Mouse (Mus musculus): Measurements from ENCODE around the gene Gm49396.

The Gm49396 gene

GRCm38 (mm10) chr7:30553021-30553589 lies 10.0 kb upstream of the Gm49396 start:
- peak; percentile 39 for DNase-seq (ENCODE audit: low spot score)

GRCm38 (mm10) chr7:30553810-30554584 lies 9.1 kb upstream of the Gm49396 start:
- DNase-seq (ENCODE audit: low spot score), result no peak

DNA sequence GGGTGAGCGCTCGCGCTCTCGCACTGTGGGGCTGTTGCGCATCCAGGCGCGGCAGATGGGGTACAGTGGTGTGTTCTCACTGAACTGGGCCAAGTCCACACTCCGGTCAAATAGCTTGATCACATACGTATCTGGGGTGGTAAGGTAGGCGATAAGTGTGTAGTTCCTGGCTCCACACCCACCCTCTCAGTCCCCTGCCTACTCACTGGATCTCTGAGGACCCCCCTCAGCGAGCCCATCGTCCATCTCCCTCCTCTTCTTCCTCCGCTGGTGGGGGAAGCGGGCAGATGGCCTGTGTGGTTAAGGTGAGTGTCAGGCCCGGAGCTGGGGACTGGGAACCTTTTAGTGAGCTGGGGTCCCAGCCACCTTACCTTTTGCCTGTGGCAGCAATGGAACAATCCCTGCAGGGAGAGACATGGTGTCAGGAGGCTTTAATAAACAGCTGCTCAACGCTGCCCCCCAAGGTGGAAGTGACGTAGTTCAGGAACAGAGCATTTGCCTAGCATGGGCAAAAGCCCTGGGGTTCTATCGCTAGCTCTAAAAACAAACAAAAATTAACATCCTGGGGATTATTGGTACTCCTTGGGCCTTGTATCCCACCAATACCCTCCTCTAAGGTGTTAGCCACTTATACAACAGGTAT lies 6.1 kb upstream of the Gm49396 start:
- no peak for DNase-seq (ENCODE audit: low spot score)

GRCm38 (mm10) chr7:30557901-30558514 lies 5.1 kb upstream of the Gm49396 start:
- DNase-seq (ENCODE audit: low spot score), result no peak

DNA sequence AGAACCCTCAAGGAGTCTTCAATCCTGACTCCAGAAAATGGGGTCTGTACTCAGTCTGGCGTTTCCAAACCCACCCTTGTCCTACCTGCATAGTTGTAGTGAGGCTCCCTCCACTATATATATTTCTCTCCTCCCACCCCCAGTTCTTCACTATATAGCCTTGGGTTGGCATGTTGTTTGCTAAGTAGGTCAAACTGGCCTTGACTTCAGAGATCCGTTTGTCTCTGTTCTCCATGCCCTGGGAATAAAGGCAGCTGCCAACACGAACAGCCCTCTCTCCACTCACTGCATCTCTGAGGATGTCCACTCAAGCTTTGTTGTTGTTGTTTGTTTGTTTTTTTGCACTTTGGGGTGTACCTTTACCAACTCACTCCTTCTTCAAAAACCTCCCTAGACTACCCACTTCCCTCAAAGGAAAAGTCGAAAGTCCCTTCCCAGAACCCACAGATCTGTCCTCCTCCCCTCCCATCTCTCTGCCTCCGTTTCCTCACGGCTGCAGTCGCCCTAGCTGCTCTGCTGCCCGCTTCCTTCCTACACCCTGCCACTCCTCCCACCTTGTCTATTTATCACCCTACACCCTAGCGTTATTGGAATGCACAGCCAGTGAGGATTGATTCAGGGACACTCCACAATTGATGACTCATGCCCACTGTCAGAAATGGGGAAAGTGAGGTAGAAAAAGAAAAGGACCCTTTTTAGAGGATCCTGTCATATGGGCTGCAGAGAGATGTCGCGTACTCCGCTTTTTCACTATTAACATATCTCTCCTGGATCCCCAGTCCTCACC lies 4.3 kb upstream of the Gm49396 start:
- DNase-seq (ENCODE audit: low spot score), result peak; percentile 22

DNA sequence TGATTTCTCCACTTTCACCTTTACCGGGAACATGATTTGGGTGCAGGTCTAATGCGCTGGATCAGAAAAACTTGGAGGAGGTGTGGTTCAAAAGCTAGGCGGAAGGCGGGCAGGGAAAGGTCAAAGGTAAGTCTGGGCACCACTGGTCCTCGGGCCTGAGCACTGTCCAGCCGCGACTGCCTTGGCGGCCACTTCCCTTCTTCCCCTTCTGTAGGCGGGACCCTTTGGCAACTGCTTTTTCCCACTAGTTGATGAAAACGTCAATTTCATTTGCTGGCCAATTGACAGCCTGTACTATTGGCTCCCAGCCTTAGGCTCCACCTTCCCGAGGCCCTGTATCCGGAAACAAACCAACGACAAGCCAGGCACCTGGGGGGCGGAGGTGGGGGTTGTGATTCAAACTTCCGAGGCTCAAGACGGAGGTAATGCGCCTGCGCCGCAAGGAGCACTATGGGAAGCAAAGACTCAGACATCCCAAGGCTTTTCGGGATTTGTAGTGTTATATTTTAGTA lies 3.6 kb upstream of the Gm49396 start, which contains the start of gene Lin37:
TSS of gene Lin37 (minus strand) at position 396 of the 512 bp plus-strand sequence.
- DNase-seq (ENCODE audit: low spot score), result peak; percentile 83

DNA sequence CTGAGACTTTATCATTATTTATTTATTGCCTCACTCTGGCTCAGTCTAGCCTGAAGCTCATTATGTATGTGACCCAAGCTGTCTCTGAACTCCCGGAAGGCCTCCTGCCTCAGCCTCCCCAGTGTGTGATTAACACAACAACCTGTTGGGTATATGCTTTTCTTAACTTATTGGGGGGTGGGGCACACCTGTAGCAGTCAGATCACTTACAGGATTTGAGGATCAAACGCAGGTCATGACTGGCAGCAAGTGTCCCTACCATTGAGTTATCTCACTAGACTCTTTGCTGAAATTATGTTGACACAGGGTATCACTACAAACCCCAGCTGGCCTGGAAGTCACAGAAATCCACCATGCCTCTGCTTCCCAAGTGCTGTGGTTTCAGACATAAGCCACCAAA lies 2.8 kb upstream of the Gm49396 start:
- no peak for DNase-seq (ENCODE audit: low spot score)

DNA sequence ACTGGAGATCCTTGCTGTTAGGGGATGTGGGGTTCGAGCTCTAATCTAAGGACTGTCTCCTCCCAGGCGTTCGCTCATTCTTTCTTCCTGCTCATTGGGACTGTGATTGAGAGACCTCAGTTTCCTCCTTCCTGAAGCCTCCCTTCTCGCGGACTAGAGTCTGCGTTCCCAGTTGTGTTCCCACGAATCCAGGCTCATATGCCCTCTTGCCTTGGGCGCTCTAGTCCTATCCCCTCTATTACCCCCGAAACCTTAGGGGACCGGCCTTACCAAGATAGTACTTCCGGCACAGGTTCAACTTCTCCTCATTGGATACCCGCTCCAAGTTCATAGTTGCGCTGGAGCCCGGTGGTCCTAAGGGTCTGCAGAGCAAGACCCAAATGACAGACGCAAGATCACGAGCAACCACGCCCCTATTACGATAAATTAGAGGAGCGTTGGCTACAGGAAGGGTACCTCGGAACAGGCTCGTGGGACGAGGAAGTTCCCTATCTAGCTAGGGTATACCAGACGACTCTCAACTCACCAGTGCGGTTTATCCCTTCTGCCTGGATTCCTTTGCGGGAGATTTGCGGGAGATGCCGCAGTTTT lies 523 bp upstream of the Gm49396 start:
- no peak for DNase-seq (ENCODE audit: low spot score)

DNA sequence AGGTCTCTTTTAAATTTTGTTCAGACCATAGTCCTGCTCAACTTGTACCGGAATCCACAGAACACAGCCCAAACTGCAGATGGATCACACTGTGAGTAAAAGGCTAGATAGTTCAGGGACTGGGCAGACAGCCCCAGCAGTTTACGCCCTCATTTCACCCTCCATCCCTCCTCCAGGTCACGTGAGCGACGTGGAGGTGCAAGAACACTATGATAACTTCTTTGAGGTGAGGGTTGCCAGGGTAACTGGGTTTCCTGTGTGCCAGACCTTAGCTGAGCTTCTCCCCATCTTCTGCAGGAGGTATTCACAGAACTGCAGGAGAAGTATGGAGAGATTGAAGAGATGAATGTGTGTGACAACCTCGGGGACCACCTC lies 749 bp downstream of the Gm49396 start:
- peak; percentile 39 for DNase-seq (ENCODE audit: low spot score)

GRCm38 (mm10) chr7:30564970-30565571 lies 1.9 kb downstream of the Gm49396 start, which contains the start of gene Igflr1:
Igflr1 (plus strand) TSS chr7:30565427.
- no peak for DNase-seq (ENCODE audit: low spot score)

GRCm38 (mm10) chr7:30566033-30566432 lies 2.9 kb downstream of the Gm49396 start:
- DNase-seq (ENCODE audit: low spot score), result no peak

DNA sequence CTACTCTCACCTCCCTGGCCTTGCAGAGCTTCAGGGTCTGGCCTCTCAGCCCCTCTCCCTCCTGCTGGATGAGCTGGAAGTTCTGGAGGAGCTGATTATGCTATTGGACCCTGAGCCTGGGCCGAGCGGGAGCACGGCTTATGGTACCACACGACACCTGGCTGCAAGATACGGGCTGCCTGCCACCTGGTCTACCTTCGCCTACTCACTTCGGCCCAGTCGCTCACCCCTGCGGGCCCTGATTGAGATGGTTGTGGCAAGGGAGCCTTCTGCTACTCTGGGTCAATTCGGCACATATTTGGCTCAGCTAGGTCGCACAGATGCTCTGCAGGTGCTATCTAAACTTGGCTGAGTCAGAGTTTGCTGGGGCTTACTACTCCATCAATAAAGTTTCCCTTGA lies 4.4 kb downstream of the Gm49396 start:
- no peak for DNase-seq (ENCODE audit: low spot score)

- DNase-seq (ENCODE audit: low spot score), result no peak
Measured at GRCm38 (mm10) chr7:30572389-30572788, 9.2 kb downstream of the Gm49396 start.

DNA sequence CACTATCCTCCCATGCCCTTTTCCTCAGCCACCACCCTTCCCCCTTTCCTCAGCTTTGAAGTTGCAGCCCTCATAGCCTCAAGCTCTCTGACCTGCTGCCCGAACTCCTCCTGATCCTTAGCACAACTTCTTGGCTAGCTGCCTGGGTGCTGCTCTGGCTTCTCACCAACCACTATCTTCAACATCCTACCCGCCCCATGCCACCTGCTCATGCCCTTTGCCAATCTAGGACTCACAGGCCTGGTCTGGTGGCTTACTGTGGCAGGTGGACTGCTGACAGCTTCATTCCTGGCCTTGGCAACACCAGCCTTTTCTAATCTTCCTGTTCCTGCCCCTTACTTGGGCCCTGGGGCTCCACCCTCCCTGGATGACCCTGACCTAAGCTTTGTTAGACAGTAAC lies 9.8 kb downstream of the Gm49396 start:
- DNase-seq (ENCODE audit: low spot score), result peak; percentile 58

GRCm38 (mm10) chr7:30579950-30580349 lies 16.8 kb downstream of the Gm49396 start:
- no peak for DNase-seq (ENCODE audit: low spot score)

GRCm38 (mm10) chr7:30581547-30581946 lies 18.4 kb downstream of the Gm49396 start:
- no peak for DNase-seq (ENCODE audit: low spot score)

GRCm38 (mm10) chr7:30584339-30584738 lies 21.2 kb downstream of the Gm49396 start:
- DNase-seq (ENCODE audit: low spot score), result no peak

GRCm38 (mm10) chr7:30585170-30585569 lies 22.0 kb downstream of the Gm49396 start:
- no peak for DNase-seq (ENCODE audit: low spot score)

DNA sequence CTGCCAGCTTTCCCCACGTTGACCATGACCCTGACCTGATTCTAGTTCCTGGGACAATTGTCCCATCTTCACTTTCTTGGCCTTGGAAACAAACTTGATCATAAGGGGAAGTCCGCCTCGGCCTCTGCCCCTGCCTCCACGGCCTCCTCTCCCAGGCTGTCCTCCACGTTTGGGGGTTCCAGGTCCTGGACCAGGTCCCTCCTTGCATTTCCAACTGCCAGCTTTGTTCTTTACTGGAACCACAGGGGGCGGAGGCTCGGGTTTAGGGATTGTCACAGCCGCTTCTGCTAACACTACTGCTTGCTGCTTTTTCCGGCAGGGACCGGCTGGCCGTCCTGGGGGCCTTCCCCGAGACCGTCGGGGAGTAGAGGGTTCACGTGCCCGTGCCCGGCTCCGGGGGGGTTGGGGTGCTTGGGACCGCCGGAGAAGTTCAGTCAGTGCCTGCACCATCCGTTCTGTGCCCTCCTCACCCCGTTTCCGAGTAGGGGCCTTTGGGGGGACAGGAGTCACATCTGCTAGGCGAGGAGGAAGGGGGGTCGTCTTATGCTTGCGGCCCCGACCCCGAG lies 23.4 kb downstream of the Gm49396 start:
- no peak for DNase-seq (ENCODE audit: low spot score)

DNA sequence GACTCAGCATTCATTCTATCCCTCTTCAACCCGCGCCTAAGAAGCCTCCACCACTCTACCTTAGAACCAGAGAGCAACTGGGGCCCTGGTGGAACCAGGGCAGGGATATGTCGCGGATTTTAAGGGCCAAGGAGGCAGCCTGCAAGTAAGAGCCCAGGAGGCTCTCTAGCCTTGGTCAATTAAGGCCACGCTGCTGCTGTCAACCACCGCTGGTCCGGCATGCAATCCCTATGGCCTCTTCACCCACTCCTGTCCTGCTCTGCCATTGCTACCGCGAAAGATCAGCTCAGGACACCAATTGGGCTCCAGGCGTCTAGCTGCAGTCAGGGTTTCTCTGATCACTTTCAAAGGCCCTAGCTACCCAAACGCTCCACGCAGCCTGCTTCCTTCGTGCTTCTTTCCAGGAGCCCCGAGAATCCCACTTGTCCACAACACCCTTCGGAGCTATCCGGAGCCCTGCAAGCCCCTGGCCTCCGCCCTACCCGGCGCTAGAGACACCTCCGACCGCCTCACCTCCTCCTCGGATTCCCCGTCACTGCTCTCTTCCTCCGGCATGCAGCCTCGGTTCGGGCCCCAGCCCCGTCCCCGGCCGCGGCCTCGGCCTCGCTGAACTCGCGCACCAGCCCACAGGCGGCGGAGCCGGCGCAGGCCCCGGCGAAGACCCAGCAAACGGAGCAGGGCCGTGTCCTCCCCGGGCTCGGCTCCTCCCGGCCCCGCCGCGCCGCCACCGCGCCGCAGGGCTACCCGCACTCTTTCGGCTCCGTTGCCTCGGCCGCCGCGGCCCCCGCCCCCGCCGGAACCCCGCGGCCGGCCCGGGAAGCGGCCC lies 24.9 kb downstream of the Gm49396 start:
- peak; percentile 66 for DNase-seq (ENCODE audit: low spot score)

Measured in spleen, adult 12 weeks (tissue).